Mouse (Mus musculus): ENCODE measurements around the gene Gltp.

Gltp gene

GRCm38 (mm10) chr5:114685986-114686385 lies 4.8 kb downstream of the Gltp start:
- no peak for TF ChIP-seq GATA4 (IDR thresholded peaks at IDR 0.05; ENCODE audit: insufficient replicate concordance, low read length)

DNA sequence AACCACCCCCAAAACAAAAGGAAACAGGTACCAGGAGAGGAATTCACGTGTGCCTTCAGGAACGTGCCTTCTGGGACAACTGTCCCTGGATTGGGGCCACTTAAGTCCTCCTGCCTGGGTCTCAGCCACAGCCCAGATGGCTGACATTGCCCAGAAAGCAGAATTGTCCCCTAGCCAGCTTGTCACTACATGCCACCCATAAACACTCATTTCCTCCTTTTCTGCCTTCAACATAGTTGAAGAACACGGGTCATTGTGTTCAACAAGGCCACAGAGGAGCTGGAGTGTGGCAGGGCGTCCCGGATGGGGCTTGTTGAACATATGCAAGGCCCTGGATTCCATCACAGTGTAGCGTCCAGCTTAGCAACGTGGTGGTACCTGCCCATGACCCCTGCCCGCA lies 9.1 kb downstream of the Gltp start:
- TF ChIP-seq GATA4 (IDR thresholded peaks at IDR 0.05; ENCODE audit: insufficient replicate concordance, low read length): no peak

- TF ChIP-seq GATA4 (IDR thresholded peaks at IDR 0.05; ENCODE audit: insufficient replicate concordance, low read length): no peak
These were observed 10.0 kb downstream of the Gltp start for GRCm38 (mm10) chr5:114680676-114681285.

DNA sequence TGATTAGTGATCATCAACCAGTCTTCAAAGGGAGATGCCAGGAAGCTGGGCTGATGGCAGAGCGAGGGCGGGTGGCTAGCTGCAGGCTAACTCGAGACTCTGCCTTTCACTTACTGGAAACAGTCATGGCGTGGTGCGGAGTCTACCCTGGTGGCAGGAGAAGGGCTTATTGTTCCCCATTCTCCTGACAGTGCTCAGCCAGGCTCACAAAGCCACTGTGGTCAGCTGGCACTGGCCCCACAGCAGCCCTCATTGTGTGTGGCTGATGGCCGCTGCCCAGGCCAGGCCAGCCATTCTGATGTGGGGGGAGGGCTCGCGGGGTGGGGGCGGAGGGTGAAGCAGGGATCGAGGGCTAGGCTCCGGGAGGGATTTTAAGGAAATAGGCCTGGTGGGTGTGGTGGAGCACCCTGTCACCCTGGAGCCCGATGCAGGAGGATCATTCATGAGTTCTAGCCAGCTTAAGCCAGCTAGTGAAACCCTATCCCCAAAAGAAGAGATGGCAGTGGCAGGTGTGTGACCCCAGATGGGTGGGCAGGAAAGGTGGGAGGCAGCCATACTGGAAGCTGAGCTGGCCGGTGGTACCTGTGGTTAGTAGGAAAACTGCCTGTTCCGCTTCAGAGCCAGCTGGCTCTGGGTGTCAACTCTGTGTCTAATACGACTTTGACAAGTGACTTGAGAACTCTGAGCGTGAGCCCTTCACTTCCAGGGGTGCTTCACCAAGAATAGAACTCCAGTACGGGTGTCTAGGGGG lies 10.8 kb downstream of the Gltp start:
- TF ChIP-seq GATA4 (IDR thresholded peaks at IDR 0.05; ENCODE audit: insufficient replicate concordance, low read length): no peak

GRCm38 (mm10) chr5:114674594-114674993 lies 16.2 kb downstream of the Gltp start:
- no peak for TF ChIP-seq GATA4 (IDR thresholded peaks at IDR 0.05; ENCODE audit: insufficient replicate concordance, low read length)

- TF ChIP-seq GATA4 (IDR thresholded peaks at IDR 0.05; ENCODE audit: insufficient replicate concordance, low read length): no peak
These were observed 17.7 kb downstream of the Gltp start for GRCm38 (mm10) chr5:114673114-114673513.

DNA sequence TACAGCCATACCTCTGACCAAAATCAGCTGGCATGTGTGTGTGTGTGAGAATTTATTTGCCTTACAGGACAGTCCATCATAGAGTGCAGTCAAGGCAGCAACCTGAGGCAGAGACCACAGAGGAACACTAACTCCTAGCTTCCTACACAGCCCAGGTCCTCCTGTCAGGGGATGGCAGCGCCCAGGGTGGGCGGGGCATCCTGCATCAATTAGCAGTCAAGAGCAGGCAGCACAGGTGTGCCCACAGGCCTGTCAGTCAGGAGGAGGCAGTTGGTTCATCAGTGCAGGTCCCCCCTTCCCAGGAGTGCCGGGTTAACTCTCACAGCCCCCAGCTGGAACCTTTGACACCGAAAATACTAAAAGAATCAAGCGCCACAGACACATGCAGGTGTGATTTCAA lies 21.8 kb downstream of the Gltp start:
- no peak for TF ChIP-seq GATA4 (IDR thresholded peaks at IDR 0.05; ENCODE audit: insufficient replicate concordance, low read length)

DNA sequence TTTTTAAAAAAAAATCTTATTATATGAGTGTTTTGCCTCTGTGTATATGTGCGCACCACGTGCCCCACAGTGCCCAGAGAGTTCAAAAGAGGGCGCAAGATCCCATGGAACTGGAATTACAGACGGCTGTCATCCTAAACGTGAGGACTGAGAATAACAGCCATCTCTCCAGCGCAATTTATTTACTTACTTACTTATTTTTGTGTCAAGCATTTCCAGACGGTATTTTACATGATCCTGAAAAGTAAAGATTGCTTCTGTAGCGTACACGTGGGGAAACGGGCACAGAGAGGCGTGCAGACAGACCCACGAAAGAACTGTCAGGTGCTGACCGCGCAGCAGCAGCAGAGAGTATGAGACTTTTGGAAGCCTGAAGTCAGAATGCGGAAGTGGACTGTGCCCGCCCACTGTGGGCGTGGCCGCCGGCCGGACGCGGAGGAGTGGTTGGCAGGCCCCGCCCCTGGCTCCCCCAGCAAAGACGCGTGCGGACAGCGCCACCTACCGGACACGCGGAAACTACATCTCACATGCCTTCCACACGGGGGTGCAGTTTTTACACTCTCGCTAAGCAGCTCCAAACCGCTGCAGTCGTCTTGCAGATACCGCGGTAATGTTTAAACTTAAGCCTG lies 23.4 kb downstream of the Gltp start:
- TF ChIP-seq GATA4 (IDR thresholded peaks at IDR 0.05; ENCODE audit: insufficient replicate concordance, low read length): peak; percentile 32; the same call in 1 of the 2 replicates

GRCm38 (mm10) chr5:114666659-114667058 lies 24.1 kb downstream of the Gltp start:
- no peak for TF ChIP-seq GATA4 (IDR thresholded peaks at IDR 0.05; ENCODE audit: insufficient replicate concordance, low read length)

DNA sequence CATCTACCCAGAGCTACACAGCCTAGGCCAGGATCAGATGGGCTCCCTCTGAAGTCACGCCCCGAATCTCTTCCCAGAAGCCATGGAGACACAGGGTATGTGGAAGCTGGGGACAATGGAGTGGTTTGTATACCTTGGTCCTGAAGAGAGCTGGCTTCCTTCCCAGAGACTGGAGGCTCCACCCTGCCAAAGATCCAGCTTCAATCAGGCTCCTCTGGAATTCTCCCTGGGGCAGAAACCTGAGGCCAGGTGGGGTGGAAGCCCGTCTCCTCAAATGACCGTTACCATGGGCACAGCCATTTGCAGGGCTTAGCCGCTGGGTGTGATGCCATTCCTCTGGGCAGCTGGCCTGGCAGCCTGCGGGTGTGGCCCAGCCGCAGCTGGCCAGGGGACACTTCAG lies 26.0 kb downstream of the Gltp start:
- no peak for TF ChIP-seq GATA4 (IDR thresholded peaks at IDR 0.05; ENCODE audit: insufficient replicate concordance, low read length)

- no peak for TF ChIP-seq GATA4 (IDR thresholded peaks at IDR 0.05; ENCODE audit: insufficient replicate concordance, low read length)
These were observed 26.6 kb downstream of the Gltp start for GRCm38 (mm10) chr5:114664139-114664538.

GRCm38 (mm10) chr5:114661029-114661428 lies 29.8 kb downstream of the Gltp start:
- TF ChIP-seq GATA4 (IDR thresholded peaks at IDR 0.05; ENCODE audit: insufficient replicate concordance, low read length): no peak

GRCm38 (mm10) chr5:114658255-114658654 lies 32.5 kb downstream of the Gltp start, which contains the start of gene Trpv4:
TSS of gene Trpv4 (minus strand) at chr5:114658421.
- no peak for TF ChIP-seq GATA4 (IDR thresholded peaks at IDR 0.05; ENCODE audit: insufficient replicate concordance, low read length)

DNA sequence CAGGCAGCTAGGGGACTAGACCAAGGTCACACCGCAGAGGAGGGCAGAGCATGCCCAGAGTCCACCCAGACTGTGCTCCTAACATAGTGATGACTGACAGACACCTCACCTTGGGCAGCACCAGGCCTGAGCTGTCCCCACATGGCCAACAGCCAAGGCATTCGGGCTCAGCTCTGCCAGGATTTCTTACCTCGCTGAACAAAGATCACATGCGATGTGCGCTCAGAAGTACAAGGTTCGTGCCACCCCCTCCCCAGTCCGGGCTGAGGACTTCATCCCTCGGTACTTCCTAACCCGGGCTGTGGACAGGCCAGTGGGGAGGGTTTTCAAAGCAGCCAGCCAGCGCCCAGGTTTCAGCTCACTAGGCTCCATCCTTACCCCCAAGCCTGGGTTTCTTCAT lies 33.4 kb downstream of the Gltp start:
- TF ChIP-seq GATA4 (IDR thresholded peaks at IDR 0.05; ENCODE audit: insufficient replicate concordance, low read length): no peak

DNA sequence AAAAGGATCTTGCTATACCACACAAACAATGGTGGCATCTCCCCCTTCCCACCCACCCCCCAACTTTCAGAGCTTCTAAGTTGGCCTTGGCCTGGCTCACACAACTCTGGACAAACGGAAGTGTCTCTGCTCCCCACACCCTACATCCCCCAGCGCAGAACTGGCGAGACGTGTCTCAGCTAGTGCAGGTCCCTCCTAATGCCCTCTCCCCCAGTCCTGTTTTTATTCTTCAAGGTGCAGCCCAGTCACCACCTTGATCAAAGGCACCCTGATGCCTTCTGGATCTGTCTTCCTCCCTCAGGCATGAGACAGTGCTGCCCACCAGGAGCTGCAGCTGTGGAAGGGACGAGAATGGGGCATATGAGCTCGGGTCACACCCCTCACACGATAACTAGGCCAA lies 34.5 kb downstream of the Gltp start:
- no peak for TF ChIP-seq GATA4 (IDR thresholded peaks at IDR 0.05; ENCODE audit: insufficient replicate concordance, low read length)

- TF ChIP-seq GATA4 (IDR thresholded peaks at IDR 0.05; ENCODE audit: insufficient replicate concordance, low read length): no peak
These were observed 35.1 kb downstream of the Gltp start for GRCm38 (mm10) chr5:114655721-114656120.

All from liver, adult (tissue).